Mouse (Mus musculus): ENCODE measurements around the gene Lgi4. TPM values are rescaled to one million over a fixed set of nuclear protein-coding genes. Genes with fewer than 3 reads are reported as not detected.

The Lgi4 gene
- total RNA-seq, 2 experiments from 2014 or later: 0.95 to 1.4 TPM

- peak; percentile 62 for DNase-seq
These were observed 18.8 kb downstream of the Lgi4 start for GRCm38 (mm10) chr7:31077885-31078445.

GRCm38 (mm10) chr7:31079670-31080069 lies 20.5 kb downstream of the Lgi4 start:
- DNase-seq: no peak

GRCm38 (mm10) chr7:31080611-31081010 lies 21.5 kb downstream of the Lgi4 start:
- DNase-seq: no peak

- DNase-seq: no peak
These were observed 22.0 kb downstream of the Lgi4 start for GRCm38 (mm10) chr7:31081106-31081505.

- DNase-seq: no peak
These were observed 23.0 kb downstream of the Lgi4 start for GRCm38 (mm10) chr7:31082106-31082505.

GRCm38 (mm10) chr7:31082831-31083588 lies 23.9 kb downstream of the Lgi4 start:
- peak; percentile 73 for DNase-seq

- no peak for DNase-seq
These were observed 25.0 kb downstream of the Lgi4 start for GRCm38 (mm10) chr7:31084140-31084539.

GRCm38 (mm10) chr7:31085171-31085570 lies 26.0 kb downstream of the Lgi4 start:
- DNase-seq: peak; percentile 46

- no peak for DNase-seq
These were observed 27.1 kb downstream of the Lgi4 start for GRCm38 (mm10) chr7:31086175-31086755.

GRCm38 (mm10) chr7:31087262-31087661 lies 28.1 kb downstream of the Lgi4 start:
- DNase-seq: no peak

- DNase-seq: no peak
These were observed 29.1 kb downstream of the Lgi4 start for GRCm38 (mm10) chr7:31088206-31088605.

- no peak for DNase-seq
These were observed 30.6 kb downstream of the Lgi4 start for GRCm38 (mm10) chr7:31089721-31090120.

- DNase-seq: no peak
These were observed 35.8 kb downstream of the Lgi4 start for GRCm38 (mm10) chr7:31094774-31095501.

- DNase-seq: no peak
These were observed 37.9 kb downstream of the Lgi4 start for GRCm38 (mm10) chr7:31096892-31097564.

GRCm38 (mm10) chr7:31097583-31098248 lies 38.6 kb downstream of the Lgi4 start:
- DNase-seq: peak; percentile 95

- peak; percentile 47 for DNase-seq
These were observed 39.8 kb downstream of the Lgi4 start for GRCm38 (mm10) chr7:31098697-31099611.

GRCm38 (mm10) chr7:31099612-31099982 lies 40.5 kb downstream of the Lgi4 start:
- no peak for DNase-seq

- no peak for DNase-seq
These were observed 41.6 kb downstream of the Lgi4 start for GRCm38 (mm10) chr7:31100786-31101185.

- peak; percentile 82 for DNase-seq
These were observed 46.1 kb downstream of the Lgi4 start for GRCm38 (mm10) chr7:31105061-31105768.

GRCm38 (mm10) chr7:31106166-31106565 lies 47.0 kb downstream of the Lgi4 start:
- no peak for DNase-seq

All from heart, postnatal 4 days (tissue).